Mouse (Mus musculus) embryonic facial prominence, embryonic 14.5 days (tissue): ENCODE data around the gene Pbld2. TPM values are rescaled to one million over a fixed set of nuclear protein-coding genes. Genes with fewer than 3 reads are reported as not detected.

Experiments
- polyA plus RNA-seq: library from polyadenylated mRNA; unstranded; fragments of >200 nt; fragmentation: Nextera tagmentation; extraction: Ambion mirVana; gene quantifications from 2 replicates; pipeline ENCODE4 v1.2.1, GENCODE M21; 2014

Pbld2 gene
- polyA plus RNA-seq, 1 experiment from 2014 or later = 1.1 TPM

Other genes with a start within 250 kb of the Pbld2 start
- gene Ccar1, start 232.0 kb upstream of the Pbld2 start, polyA plus RNA-seq = 103 and 104 TPM in 2 replicates
- gene Tet1, start 115.3 kb upstream of the Pbld2 start, polyA plus RNA-seq = 22.2 and 26.7 TPM in 2 replicates
- gene Slc25a16, start 103.7 kb upstream of the Pbld2 start, polyA plus RNA-seq = 13.9 and 15.0 TPM in 2 replicates
- 11.0 and 11.9 TPM in 2 replicates for gene Dna2, start 77.3 kb upstream of the Pbld2 start, polyA plus RNA-seq
- gene Rufy2, start 44.1 kb upstream of the Pbld2 start, polyA plus RNA-seq = 23.5 and 26.3 TPM in 2 replicates
- 51.8 and 56.4 TPM in 2 replicates for gene Hnrnph3, start 98 bp upstream of the Pbld2 start, polyA plus RNA-seq
- 0.56 and 0.58 TPM in 2 replicates for gene Pbld1, start 35.8 kb downstream of the Pbld2 start, polyA plus RNA-seq
- 1.1 TPM in 1 of 2 replicates, not detected in the other for gene Atoh7, start 75.3 kb downstream of the Pbld2 start, polyA plus RNA-seq
- 8.2 and 11.2 TPM in 2 replicates for gene Mypn, start 179.6 kb downstream of the Pbld2 start, polyA plus RNA-seq
- 37.1 and 38.6 TPM in 2 replicates for gene Herc4, start 219.5 kb downstream of the Pbld2 start, polyA plus RNA-seq